Mouse (Mus musculus) heart, postnatal 0 days (tissue): Measurements from ENCODE around the gene Setd5. TPM values are rescaled to one million over a fixed set of nuclear protein-coding genes. Genes with fewer than 3 reads are reported as not detected.

ENCODE experiments used
- ATAC-seq: fragments of 200-750 bp; cut with Nextera tagmentation; 2 replicates; pipeline ENCODE4 v1.8.0; 2017; ENCODE audit warnings: low read depth, moderate number of reproducible peaks, moderate library complexity; ENCODE audit not compliant: insufficient read depth
- DNase-seq: peaks from one replicate; pipeline ENCODE4 v3.0.0-alpha.2; 2016; ENCODE audit warnings: low spot score
- H3K27ac ChIP-seq: fragments of 300-500 bp; sonication (generic); 2 replicates; pipeline ENCODE4 v1.5.1; 2014; ENCODE audit warnings: low read depth, mild to moderate bottlenecking
- H3K27me3 ChIP-seq: fragments of 300-500 bp; sonication (generic); 2 replicates; pipeline ENCODE4 v1.6.1; 2014; ENCODE audit warnings: low read length, mixed read lengths; ENCODE audit not compliant: control insufficient read depth, insufficient read depth
- H3K36me3 ChIP-seq: fragments of 300-500 bp; sonication (generic); replicated peaks from 2 replicates; pipeline ENCODE4 v1.6.1; 2014; ENCODE audit warnings: low read length, mixed read lengths; ENCODE audit not compliant: control insufficient read depth, insufficient read depth
- H3K4me1 ChIP-seq: fragments of 300-500 bp; sonication (generic); 2 replicates; pipeline ENCODE4 v1.6.1; 2014; ENCODE audit warnings: antibody characterized with exemption; ENCODE audit not compliant: control insufficient read depth, insufficient read depth
- H3K4me2 ChIP-seq: fragments of 300-500 bp; sonication (generic); 2 replicates; pipeline ENCODE4 v1.6.1; 2014; ENCODE audit warnings: low read depth, mild to moderate bottlenecking, low read length, moderate library complexity
- H3K4me3 ChIP-seq: fragments of 300-500 bp; sonication (generic); 2 replicates; pipeline ENCODE4 v1.5.1; 2014; ENCODE audit warnings: low read depth, low read length
- H3K9ac ChIP-seq: fragments of 300-500 bp; sonication (generic); replicated peaks from 2 replicates; pipeline ENCODE4 v1.6.1; 2014; ENCODE audit warnings: low read depth, low read length, mixed read lengths
- H3K9me3 ChIP-seq: fragments of 300-500 bp; sonication (generic); replicated peaks from 2 replicates; pipeline ENCODE4 v1.6.1; 2016; ENCODE audit warnings: low read length; ENCODE audit not compliant: control insufficient read depth
- CTCF ChIP-seq: IDR thresholded peaks from 2 replicates; pipeline ENCODE4 v1.5.1; 2016; ENCODE audit warnings: antibody characterized with exemption, control low read depth, low read depth
- EP300 ChIP-seq: IDR thresholded peaks from 2 replicates; pipeline ENCODE4 v1.6.1; 2016; ENCODE audit warnings: antibody characterized with exemption, low read depth
- WGBS: fragments of 180-500 bp; shearing (Covaris S2); extraction: QIAGEN DNeasy Blood & Tissue Kit; methylation state at CpG from one replicate; pipeline ENCODE4 v1.1.7; 2014; 5-methylcytosine and 5-hydroxymethylcytosine counted together
- polyA plus RNA-seq: library from polyadenylated mRNA; unstranded; fragments of >200 nt; fragmentation: Nextera tagmentation; extraction: Ambion mirVana; gene quantifications from 2 replicates; pipeline ENCODE4 v1.2.1, GENCODE M21; 2015
- total RNA-seq: library from RNA; depleted of rRNA; stranded (reverse); fragments of >200 nt; gene quantifications from 2 replicates; pipeline ENCODE4 v1.2.3, GENCODE M21; 2014; ENCODE audit warnings: low replicate concordance

Setd5 gene
- total and polyA plus RNA-seq, 2 experiments from 2014 or later, result 28.1 to 55.0 TPM

- ATAC-seq, result peak; percentile 87
- TF ChIP-seq EP300 (peak; percentile 70), CTCF (peak; percentile 62)
- H3K4me2 ChIP-seq, result peak overlapping the region; percentile 68
- no peaks in the 10 kb centered on the region for H3K9me3 ChIP-seq
- no peaks in the 10 kb centered on the region for H3K27me3 ChIP-seq
- peak overlapping the region; percentile 48 for H3K9ac ChIP-seq
- H3K36me3 ChIP-seq, result peaks cover 5% of the 10 kb centered on the region; the same call in 1 of the 2 replicates
- peak overlapping the region; percentile 78 for H3K4me3 ChIP-seq
- WGBS, result under 1% methylated on average over 53 of the region's 55 CpGs
- peak; percentile 98 for DNase-seq
- H3K4me1 ChIP-seq, result peaks cover 25% of the 10 kb centered on the region; the same call in 1 of the 2 replicates
- peak overlapping the region; percentile 100 for H3K27ac ChIP-seq
Measured at GRCm38 (mm10) chr6:113076012-113076685, 1.0 kb upstream of the Setd5 start.

GRCm38 (mm10) chr6:113077569-113078030 is 435 bp downstream of the Setd5 start:
- no peaks in the 10 kb centered on the region for H3K27me3 ChIP-seq
- H3K9ac ChIP-seq, result peak overlapping the region; percentile 99
- H3K27ac ChIP-seq, result peak overlapping the region; percentile 100
- 0% methylated on average over 19 of the region's 28 CpGs for WGBS
- no peaks in the 10 kb centered on the region for H3K9me3 ChIP-seq
- DNase-seq, result no peak
- H3K36me3 ChIP-seq, result no peaks in the 10 kb centered on the region
- ATAC-seq, result no peak
- H3K4me2 ChIP-seq, result peak overlapping the region; percentile 92
- peak overlapping the region; percentile 78 for H3K4me3 ChIP-seq
- H3K4me1 ChIP-seq, result peaks cover 36% of the 10 kb centered on the region
- TF ChIP-seq CTCF, result no peak

- H3K27ac ChIP-seq, result peak overlapping the region; percentile 100
- peak overlapping the region; percentile 99 for H3K9ac ChIP-seq
- under 1% methylated on average over 18 of the region's 18 CpGs for WGBS
- peak overlapping the region; percentile 92 for H3K4me2 ChIP-seq
- H3K27me3 ChIP-seq, result no peaks in the 10 kb centered on the region
- TF ChIP-seq CTCF, result no peak
- no peak for TF ChIP-seq EP300
- peak overlapping the region; percentile 78 for H3K4me3 ChIP-seq
- no peaks in the 10 kb centered on the region for H3K36me3 ChIP-seq
- H3K4me1 ChIP-seq, result peaks cover 39% of the 10 kb centered on the region
- no peak for ATAC-seq
- peak; percentile 45 for DNase-seq
- no peaks in the 10 kb centered on the region for H3K9me3 ChIP-seq
Measured at GRCm38 (mm10) chr6:113078031-113078721, 1.0 kb downstream of the Setd5 start.

GRCm38 (mm10) chr6:113079492-113079891 is 2.3 kb downstream of the Setd5 start:
- Histone ChIP-seq H3K27me3 (no peaks in the 10 kb centered on the region), H3K4me2 (peak overlapping the region; percentile 92), H3K9ac (peak overlapping the region; percentile 99), H3K4me3 (peak overlapping the region; percentile 78), H3K9me3 (no peaks in the 10 kb centered on the region), H3K4me1 (peaks cover 39% of the 10 kb centered on the region), H3K36me3 (no peaks in the 10 kb centered on the region), H3K27ac (peak overlapping the region; percentile 100)
- 0% methylated on average over 3 of the region's 3 CpGs for WGBS
- DNase-seq, result peak; percentile 67
- no peak for TF ChIP-seq EP300
- TF ChIP-seq CTCF, result no peak
- no peak for ATAC-seq

- H3K27ac ChIP-seq, result peak overlapping the region; percentile 61
- ATAC-seq, result no peak
- no peaks in the 10 kb centered on the region for H3K27me3 ChIP-seq
- peak overlapping the region; percentile 37 for H3K4me2 ChIP-seq
- TF ChIP-seq EP300 (no peak), CTCF (no peak)
- H3K9me3 ChIP-seq, result no peaks in the 10 kb centered on the region
- H3K36me3 ChIP-seq, result no peaks in the 10 kb centered on the region
- WGBS, result 15% methylated on average over 6 of the region's 6 CpGs
- H3K9ac ChIP-seq, result no peak overlapping the region
- H3K4me3 ChIP-seq, result no peak overlapping the region
- DNase-seq, result peak; percentile 21
- peaks cover 33% of the 10 kb centered on the region for H3K4me1 ChIP-seq
Measured at GRCm38 (mm10) chr6:113082229-113082628, 5.1 kb downstream of the Setd5 start.
